Mouse (Mus musculus) heart, adult 2 months (tissue): ENCODE measurements around the gene Phf11d. TPM values are rescaled to one million over a fixed set of nuclear protein-coding genes. Genes with fewer than 3 reads are reported as not detected.

Source experiments
- polyA plus RNA-seq: library from polyadenylated mRNA; depleted of rRNA; stranded (reverse); fragments of >200 nt; gene quantifications from 2 replicates; pipeline ENCODE4 v1.2.3, GENCODE M21; 2012; rRNA removed
- total RNA-seq, 2 experiments: library from RNA; stranded (reverse); gene quantifications; 2 replicates each; pipeline ENCODE4 v1.2.3; 2021

Phf11d gene
- total and polyA plus RNA-seq, 3 experiments = 4.6 to 7.2 (median 5.6) TPM

Other genes starting within 250 kb of the Phf11d start
- gene 1700129C05Rik, start 222.6 kb downstream of the Phf11d start, total RNA-seq = not detected
- gene 1700129C05Rik, start 222.6 kb downstream of the Phf11d start, polyA plus RNA-seq = 0.10 and 0.56 TPM in 2 replicates
- gene Gm5142, start 186.7 kb downstream of the Phf11d start, total RNA-seq = not detected
- gene Gm5142, start 186.7 kb downstream of the Phf11d start, polyA plus RNA-seq = 0.76 TPM in 1 of 2 replicates, not detected in the other
- 10 to 100 TPM; 10.2 to 10.9 TPM for gene Rcbtb1, start 164.3 kb downstream of the Phf11d start, total RNA-seq
- 5.5 and 12.8 TPM in 2 replicates for gene Rcbtb1, start 164.3 kb downstream of the Phf11d start, polyA plus RNA-seq
- not detected for gene Gm6904, start 105.3 kb downstream of the Phf11d start, total RNA-seq
- gene Gm6904, start 105.3 kb downstream of the Phf11d start, polyA plus RNA-seq = 0.47 TPM in 1 of 2 replicates, not detected in the other
- gene Phf11a, start 67.9 kb downstream of the Phf11d start, total RNA-seq = under 1 TPM in 1 of 2 experiments, not detected in 1; 0.47 TPM
- gene Phf11a, start 67.9 kb downstream of the Phf11d start, polyA plus RNA-seq = 0.27 and 0.94 TPM in 2 replicates
- 1 to 10 TPM in 1 of 2 experiments, under 1 TPM in 1; 0.73 to 1.0 TPM for gene Phf11b, start 24.1 kb downstream of the Phf11d start, total RNA-seq
- gene Phf11b, start 24.1 kb downstream of the Phf11d start, polyA plus RNA-seq = 0.53 TPM in 2 replicates
- gene Phf11c, start 29.9 kb upstream of the Phf11d start, total RNA-seq = under 1 TPM; 0.59 to 0.89 TPM
- gene Phf11c, start 29.9 kb upstream of the Phf11d start, polyA plus RNA-seq = 0.27 and 0.41 TPM in 2 replicates
- 10 to 100 TPM in 1 of 2 experiments, 1 to 10 TPM in 1; 7.8 to 10.5 TPM for gene Setdb2, start 75.4 kb upstream of the Phf11d start, total RNA-seq
- gene Setdb2, start 75.4 kb upstream of the Phf11d start, polyA plus RNA-seq = 1.2 and 4.2 TPM in 2 replicates
- 10 to 100 TPM; 23.8 to 26.0 TPM for gene Cab39l, start 75.5 kb upstream of the Phf11d start, total RNA-seq
- gene Cab39l, start 75.5 kb upstream of the Phf11d start, polyA plus RNA-seq = 7.9 and 15.3 TPM in 2 replicates
- 10 to 100 TPM; 43.9 to 50.4 TPM for gene Cdadc1, start 232.5 kb upstream of the Phf11d start, total RNA-seq
- 8.0 and 12.0 TPM in 2 replicates for gene Cdadc1, start 232.5 kb upstream of the Phf11d start, polyA plus RNA-seq